Mouse (Mus musculus): Measurements from ENCODE around the gene Slc7a6os. TPM values are rescaled to one million over a fixed set of nuclear protein-coding genes. Genes with fewer than 3 reads are reported as not detected.
A peak's percentile ranks its signal among the peaks of the same experiment; 100 is the strongest.
"Not testable (repeated sequence)": the region's sequence is repeated elsewhere in the genome, so short reads cannot be mapped to it uniquely, and the experiment has no call there.

Slc7a6os gene
- total RNA-seq, 2 experiments from 2014 or later: 9.0 to 9.6 TPM

DNA sequence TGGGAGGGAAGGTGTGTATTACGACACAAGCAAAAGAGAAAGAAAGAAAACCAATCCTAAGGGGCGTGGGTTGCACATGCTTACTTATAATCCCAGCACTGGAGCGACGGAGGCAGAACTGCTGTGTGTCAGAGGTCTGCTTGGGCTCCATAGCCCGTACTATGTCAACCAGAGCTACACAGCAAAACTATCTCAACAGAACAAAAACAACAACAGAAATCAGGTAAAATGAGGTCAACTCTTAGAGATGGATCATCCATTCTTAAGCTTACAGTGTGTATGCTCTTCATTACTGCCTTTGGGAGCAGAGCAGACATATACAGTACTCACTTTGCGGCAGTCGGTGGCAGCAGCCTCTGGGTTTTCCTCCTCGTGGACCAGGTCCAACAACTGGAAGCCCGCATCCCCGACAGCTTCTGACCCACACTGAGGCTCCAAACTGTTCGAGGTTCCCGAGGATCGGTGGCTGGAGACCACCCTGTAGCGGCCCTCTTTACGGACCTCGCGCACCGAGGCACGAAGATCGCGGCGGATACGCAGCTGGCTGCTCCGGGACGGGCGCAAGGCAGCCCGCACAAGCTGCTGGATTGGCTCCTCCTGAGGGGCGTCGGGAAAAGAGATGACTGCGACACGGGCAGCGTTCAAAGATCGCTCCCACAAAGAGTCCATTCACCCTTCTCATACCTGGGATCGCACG, 552 bp downstream of the Slc7a6os start:
- intact Hi-C loops (cut with DNase I): no loop called here
- H3K27ac ChIP-seq: peak overlapping the region; percentile 98
- no peak for DNase-seq
- TF ChIP-seq CTCF (IDR thresholded peaks at IDR 0.05): no peak
- peak overlapping the region; percentile 80 for H3K4me3 ChIP-seq

DNA sequence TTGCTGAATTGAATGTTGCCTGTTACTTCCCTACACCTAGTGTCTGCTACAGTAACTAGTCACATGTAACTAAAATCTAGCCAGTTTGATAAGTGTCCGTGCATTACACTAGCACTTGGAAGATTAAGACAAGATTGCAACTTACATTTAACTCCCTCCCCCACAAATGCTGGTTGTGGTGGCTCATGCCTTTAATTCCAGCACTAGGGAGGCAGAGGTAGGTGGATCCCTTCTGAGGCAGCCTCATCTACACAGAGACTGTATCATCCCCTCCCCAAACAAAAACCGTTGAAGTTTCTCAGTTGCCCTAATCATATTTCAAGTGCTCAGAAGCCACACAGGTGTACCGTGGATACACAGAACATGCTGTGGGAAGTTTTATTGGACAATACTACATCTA, 11.1 kb downstream of the Slc7a6os start:
- not testable (repeated sequence) for DNase-seq, H3K4me3 ChIP-seq, H3K27ac ChIP-seq
- intact Hi-C loops (cut with DNase I): loop anchor here (5.0 kb wide), 1 partner anchor 42 kb away; no protein-coding TSS in a partner anchor

DNA sequence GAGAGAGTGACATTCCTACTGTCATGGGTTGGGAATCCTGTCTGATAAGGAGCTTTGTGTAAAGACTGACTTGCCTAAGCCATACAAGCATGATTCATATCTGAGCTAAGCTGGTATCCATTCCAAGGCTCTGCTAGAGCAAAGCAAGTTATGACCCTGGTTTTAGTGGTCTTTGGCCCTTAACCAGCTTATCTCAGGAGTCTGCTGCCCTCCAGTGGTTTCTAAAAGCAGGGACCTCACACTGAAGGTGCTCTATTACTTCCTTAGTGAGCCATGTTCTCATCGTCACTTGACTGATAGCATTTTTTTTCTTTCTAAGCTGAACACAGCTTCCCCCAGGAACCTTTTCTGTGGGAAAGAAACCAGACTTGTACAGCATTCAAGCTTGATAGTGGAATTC, 12.0 kb downstream of the Slc7a6os start:
- TF ChIP-seq CTCF (IDR thresholded peaks at IDR 0.05): peak; percentile 79
- intact Hi-C loops (cut with DNase I): loop anchor here (1.0 to 5.0 kb wide), 2 partner anchors 41 to 58 kb away; no protein-coding TSS in a partner anchor
- peak; percentile 41 for DNase-seq
- H3K4me3 ChIP-seq: no peak overlapping the region
- no peak overlapping the region for H3K27ac ChIP-seq

DNA sequence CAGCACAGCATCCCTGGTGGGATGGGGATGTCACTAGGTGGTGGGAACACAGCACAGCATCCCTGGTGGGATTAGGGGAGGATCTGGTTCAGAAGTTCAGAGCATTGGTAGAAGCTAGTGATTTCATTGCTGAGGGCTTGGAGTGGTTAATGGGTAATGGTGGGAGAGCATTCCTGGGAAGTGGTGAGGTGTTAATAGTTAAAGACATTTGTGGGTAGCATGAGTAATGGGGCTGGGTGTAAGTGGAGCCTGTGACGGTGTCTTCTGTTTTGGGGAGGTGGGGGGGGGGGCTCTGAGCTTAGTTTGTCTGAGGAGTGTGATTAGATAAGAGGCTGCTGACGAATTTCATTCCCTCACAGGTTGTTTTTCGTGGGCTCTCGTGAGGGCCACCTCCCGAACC, 16.7 kb downstream of the Slc7a6os start:
- intact Hi-C loops (cut with DNase I): no loop called here
- no peak for TF ChIP-seq CTCF (IDR thresholded peaks at IDR 0.05)
- no peak for DNase-seq
- Histone ChIP-seq H3K4me3 (no peak overlapping the region), H3K27ac (no peak overlapping the region)

DNA sequence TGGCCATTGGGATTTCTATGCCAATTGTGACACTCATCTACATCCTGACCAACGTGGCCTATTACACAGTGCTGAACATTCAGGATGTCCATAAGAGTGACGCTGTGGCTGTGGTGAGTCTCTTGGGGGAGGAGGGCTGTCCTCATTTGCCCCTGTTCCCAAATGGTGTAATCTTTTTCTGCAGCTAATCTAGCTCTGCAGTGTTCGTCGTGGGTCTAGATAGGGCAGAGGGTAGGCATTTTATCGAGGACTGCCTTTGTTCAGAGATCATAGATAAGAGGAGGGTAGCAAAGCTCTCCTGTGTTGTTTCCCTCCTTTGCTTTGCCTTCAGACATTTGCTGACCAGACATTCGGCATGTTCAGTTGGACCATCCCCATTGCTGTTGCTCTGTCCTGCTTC, 17.6 kb downstream of the Slc7a6os start:
- no peak for TF ChIP-seq CTCF (IDR thresholded peaks at IDR 0.05)
- H3K4me3 ChIP-seq: no peak overlapping the region
- intact Hi-C loops (cut with DNase I): no loop called here
- DNase-seq: no peak
- no peak overlapping the region for H3K27ac ChIP-seq

DNA sequence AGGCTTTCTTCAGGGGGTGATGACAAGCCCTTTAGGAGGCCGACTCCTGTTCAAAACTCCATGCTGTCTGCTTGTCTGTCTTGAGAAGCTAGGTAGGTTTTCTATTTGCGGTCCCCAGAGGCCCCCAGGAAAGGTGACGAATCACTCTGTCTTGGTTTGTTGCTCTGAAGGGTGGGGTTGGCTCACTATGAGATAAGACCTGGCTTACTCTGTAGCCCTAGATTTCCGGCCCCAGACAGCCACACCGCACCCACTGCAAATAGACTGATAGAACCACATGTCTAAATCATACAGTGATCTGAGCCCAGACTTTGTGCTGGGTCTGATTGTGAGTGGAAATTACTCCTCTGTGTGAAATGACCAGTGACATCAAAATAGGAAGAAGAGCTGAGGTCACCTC, 19.1 kb downstream of the Slc7a6os start:
- DNase-seq: no peak
- intact Hi-C loops (cut with DNase I): no loop called here
- no peak for TF ChIP-seq CTCF (IDR thresholded peaks at IDR 0.05)
- no peak overlapping the region for H3K27ac ChIP-seq
- H3K4me3 ChIP-seq: no peak overlapping the region

DNA sequence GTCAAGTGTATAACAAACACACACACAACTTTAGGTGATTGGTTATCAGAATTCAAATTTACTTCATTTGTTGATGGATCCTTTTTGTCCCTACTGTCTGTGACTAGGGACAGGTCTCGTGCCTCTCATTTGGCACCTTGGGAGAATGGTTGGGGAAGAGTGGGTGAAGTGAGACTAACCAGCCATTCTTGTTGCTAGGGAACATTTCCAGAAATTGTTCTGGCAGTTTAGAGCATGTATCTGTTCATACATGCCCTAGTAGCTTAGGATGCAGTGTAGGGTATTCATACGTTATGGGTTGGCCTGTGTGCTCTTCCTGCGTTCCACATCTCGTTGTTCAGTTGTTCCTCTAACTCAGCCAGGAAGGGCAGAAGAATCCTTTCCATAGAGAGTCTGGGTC, 21.6 kb downstream of the Slc7a6os start:
- H3K27ac ChIP-seq: no peak overlapping the region; the same call in 1 of the 2 replicates
- intact Hi-C loops (cut with DNase I): no loop called here

DNA sequence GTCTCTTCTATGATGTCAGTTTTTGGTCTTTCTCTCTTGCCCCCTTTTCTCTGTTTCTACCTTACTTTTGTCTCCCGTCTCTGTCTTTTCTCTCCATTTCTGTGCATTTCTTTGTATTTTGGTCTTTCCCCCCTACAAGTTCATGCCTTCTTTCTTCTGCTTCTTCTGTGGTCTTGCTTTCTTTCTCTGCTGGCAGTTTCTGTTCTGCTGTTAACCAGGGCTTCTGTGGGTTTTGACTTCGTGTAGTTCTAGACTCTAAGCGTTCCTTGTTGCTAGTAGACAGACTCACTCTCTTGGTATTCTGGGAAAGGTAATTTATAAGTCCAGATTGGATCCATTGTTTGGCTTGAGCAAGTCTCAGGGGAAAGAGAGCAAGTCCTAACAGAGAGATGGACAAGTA, 24.3 kb downstream of the Slc7a6os start:
- intact Hi-C loops (cut with DNase I): no loop called here
- H3K4me3 ChIP-seq: no peak overlapping the region; the same call in 1 of the 2 replicates
- DNase-seq: no peak
- TF ChIP-seq CTCF (IDR thresholded peaks at IDR 0.05): no peak
- peak overlapping the region; percentile 77 for H3K27ac ChIP-seq

More for the DNA sequence above, 21.6 kb downstream of the Slc7a6os start:
- no peak overlapping the region for H3K4me3 ChIP-seq
- no peak for DNase-seq
- no peak for TF ChIP-seq CTCF (IDR thresholded peaks at IDR 0.05)

DNA sequence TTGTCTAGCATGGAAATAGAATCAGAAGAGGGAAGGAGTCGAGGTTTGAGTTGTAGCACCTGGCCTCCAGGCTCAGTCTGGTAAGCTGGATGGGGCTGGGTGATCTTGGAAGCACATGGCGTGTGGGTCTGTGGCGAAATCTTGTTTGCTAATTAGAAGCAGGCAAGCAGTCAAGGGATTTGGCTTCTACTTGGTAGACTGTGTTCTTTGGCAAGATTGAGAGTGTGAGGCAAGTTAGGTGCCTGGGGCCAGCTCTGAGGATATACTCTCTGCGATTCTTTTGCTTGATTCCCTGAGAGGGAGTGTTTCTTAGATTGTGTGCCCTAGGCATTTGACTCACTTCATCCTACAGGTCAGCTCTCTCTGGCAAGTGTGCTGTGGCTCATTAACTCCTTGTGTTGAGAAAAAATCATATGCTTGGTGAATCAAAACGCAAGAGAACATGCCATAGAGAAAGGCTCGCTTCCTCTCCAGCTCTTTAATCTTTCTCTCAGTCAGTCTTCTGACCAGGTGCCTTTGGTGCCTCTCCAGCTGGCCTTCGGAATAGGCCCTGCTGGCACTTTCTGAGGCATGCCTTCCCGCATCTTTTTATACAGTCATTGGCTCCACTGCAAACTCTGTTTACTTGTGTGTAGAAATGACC, 25.0 kb downstream of the Slc7a6os start:
- Histone ChIP-seq H3K27ac (peak overlapping the region; percentile 77), H3K4me3 (peak overlapping the region; percentile 33)
- TF ChIP-seq CTCF (IDR thresholded peaks at IDR 0.05): no peak
- DNase-seq: peak; percentile 78
- intact Hi-C loops (cut with DNase I): no loop called here

DNA sequence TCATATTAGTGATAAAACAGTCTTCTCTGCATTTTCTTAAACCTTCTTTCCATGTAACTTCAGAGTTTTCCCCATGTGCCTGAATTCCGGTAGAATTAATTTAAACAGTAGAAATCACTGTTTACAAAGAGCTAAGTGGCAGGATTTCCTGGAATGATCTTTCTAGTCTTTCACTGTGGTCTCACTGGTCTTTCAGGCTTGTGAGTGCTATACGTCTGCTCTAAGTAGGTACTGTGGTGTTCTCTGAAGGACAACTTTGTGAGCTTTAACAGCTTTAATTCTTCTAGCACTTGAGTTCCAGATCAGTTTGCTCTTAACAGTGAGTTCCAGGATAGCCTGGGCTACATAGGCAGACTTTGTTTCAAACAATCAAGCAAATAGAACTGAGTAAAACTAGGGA, 32.3 kb downstream of the Slc7a6os start:
- H3K4me3 ChIP-seq: no peak overlapping the region
- intact Hi-C loops (cut with DNase I): no loop called here
- no peak for DNase-seq
- no peak overlapping the region for H3K27ac ChIP-seq
- TF ChIP-seq CTCF (IDR thresholded peaks at IDR 0.05): no peak

DNA sequence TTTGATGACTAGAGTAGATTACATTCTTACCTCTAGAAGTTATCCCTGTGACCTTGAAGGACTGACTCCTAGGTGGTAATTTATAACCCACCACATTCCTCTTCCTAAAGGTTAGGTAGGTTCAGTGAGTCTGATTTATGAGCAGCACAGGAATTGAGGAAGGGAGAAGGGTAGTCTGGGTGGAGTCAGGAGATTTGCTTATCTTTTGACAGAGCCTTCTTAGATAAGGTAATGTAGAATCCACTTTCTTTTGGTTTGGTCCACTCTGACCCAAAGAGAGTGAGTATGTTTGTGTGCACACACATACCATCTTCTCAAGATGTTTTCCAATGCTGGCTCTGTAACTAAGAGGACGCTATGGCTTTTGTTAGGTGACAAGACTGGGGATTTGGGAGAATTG, 33.1 kb downstream of the Slc7a6os start:
- TF ChIP-seq CTCF (IDR thresholded peaks at IDR 0.05): no peak
- no peak overlapping the region for H3K4me3 ChIP-seq
- no peak for DNase-seq
- H3K27ac ChIP-seq: no peak overlapping the region
- intact Hi-C loops (cut with DNase I): no loop called here

DNA sequence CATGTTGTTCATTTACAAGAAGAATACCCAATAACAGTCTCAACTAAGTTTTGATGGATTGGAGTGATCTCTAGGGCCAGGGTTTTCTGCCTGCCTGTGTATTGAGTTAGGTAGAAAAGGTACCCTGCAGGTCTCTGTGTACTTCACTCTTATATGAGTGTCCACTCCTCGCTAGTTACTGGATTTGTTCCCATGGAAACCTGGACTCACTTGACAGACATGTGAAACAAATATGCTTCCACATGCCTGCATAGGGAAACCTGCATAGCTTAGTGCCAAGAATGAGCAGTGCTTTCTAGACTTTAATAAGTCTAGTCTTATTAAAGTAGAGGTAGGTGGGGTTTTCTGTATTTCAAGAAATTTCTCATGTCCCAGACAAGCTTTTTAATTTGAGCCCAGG, 33.8 kb downstream of the Slc7a6os start:
- intact Hi-C loops (cut with DNase I): no loop called here
- no peak for DNase-seq

DNA sequence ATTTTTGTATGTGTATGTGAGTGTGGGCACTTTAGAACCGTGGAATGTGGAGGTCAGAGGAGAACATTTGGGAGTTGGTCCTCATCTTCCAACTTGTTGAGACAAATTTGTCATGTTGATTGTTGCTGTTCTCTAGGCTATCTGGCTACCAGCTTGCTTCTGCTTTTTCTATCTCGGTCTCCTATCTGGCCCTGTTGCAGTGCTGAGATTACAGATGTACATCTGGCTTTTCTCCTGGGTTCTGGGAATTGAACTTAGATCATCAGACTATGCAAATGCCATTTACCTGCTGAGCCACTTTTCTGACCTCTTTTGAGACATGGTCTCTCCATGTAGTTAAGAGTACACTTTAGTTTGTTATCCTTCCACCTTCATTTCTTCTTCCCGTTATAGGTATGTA, 37.2 kb downstream of the Slc7a6os start:
- no peak overlapping the region for H3K27ac ChIP-seq
- no peak overlapping the region for H3K4me3 ChIP-seq
- no peak for DNase-seq
- intact Hi-C loops (cut with DNase I): no loop called here
- no peak for TF ChIP-seq CTCF (IDR thresholded peaks at IDR 0.05)

More for the DNA sequence above, 33.8 kb downstream of the Slc7a6os start:
- Histone ChIP-seq H3K4me3 (no peak overlapping the region), H3K27ac (no peak overlapping the region)
- no peak for TF ChIP-seq CTCF (IDR thresholded peaks at IDR 0.05)

Measured in gastrocnemius, adult 2 months (tissue).